Mouse (Mus musculus) kidney, postnatal 36 days (tissue): ENCODE measurements around the gene Thsd7a.

Experiments used
- DNase-seq, 2 experiments: peaks; one replicate each; pipeline ENCODE4 v3.0.0; 2021 to 2022; ENCODE audit warnings: mixed read lengths in 2 of 2

Thsd7a gene

DNA sequence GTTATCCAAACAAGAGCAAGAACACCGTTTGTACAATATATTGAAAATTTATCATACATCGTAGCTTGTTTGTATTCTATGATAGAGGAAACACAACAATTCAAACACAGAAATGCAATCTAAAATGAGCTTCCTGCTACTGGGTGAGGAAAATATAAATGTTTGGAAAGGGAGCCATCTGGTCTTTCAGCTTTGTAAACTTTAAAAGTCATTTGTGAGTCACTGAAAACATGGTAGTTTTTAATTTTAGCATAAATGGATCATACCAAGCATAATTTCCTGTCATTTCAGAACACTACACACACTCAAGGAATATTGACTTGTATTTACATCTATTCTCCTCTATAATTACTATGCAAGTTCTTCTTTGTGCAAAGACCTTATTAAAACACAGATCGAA, 363.6 kb downstream of the Thsd7a start:
- DNase-seq = no peak

DNA sequence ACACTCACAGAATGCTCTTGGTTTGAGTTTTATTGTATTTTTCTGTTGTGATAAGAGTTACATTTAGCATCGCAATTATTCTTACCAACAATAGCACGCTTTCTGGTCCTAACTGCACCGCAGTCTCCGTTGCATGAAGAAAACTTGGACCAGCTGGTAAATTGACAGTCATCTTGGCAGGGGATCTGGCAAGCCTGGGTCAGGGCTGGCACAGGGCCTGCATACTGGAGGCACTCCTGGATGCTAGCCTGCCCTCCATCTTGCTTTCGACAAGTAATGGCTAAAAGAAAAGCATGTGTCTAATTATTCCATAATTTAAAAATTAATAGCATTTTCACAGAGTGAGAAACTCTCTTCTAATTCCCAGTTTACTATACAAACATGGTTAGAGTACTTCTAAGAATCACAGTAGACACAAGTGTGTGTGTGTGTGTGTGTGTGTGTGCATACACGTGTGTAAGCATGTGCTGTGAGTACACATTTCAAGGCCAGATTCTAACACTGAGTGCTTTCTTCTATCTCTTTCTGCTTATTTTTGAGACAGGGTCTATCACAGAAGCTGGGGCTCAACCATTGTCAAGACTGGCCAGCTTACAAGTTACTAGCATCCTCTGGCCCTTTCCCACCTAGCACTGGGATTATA, 368.0 kb downstream of the Thsd7a start:
- peak; percentile 41 to 65 for DNase-seq

DNA sequence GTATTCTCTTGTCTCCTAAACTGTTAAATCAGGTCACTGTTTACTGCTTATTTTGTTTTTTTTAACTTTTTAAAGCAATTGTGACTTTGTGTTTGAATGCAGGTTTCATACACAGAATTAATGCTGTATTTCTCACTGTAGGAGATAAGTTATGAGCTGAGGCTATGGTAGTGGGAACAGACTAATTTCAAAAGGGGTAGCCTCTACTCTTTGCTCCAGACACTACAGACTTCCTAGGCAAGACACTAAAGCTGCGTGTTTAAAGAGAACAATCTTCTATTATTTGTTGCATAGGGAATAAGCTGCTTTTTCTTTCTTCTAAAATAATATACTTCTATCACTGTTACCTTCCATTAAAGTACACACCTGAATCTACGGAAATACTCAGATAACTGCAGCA, 368.5 kb downstream of the Thsd7a start:
- no peak for DNase-seq

DNA sequence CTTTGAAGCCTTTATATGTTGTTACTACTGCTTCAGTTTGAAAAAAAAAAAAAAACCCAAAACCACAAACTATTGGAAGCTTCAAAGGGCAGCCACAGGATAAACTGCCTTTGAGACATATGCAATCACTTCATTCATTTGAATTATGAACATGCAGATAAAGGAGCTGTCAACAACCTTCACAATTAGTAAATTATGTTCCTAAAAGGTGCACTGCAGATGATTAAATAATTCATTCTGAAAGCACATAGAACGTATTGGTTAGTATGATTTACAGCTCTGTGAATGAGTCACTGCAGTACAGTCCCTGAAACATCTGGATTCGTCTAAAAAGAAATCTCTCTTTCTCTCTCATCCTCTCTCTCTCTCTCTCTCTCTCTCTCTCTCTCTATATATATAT, 390.5 kb downstream of the Thsd7a start:
- no peak for DNase-seq

DNA sequence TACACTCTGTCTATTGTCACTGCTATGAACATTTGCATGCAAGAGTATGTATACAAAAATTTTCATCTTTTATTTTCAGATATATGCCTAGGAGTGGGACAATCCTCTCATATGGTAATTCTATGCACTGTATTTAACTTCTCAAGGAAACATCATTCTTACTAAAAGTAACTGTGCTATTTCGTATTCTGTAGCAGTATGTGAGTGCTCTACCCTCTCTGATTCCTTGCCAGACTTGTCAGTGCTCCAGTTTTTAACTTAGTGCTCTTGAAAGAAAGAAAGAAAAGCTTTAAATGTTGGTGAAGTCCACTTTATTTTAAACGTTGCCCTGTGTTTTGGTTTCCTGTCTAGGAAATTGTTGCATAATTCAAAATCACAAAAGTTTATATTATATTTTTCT, 395.6 kb downstream of the Thsd7a start:
- DNase-seq = no peak

DNA sequence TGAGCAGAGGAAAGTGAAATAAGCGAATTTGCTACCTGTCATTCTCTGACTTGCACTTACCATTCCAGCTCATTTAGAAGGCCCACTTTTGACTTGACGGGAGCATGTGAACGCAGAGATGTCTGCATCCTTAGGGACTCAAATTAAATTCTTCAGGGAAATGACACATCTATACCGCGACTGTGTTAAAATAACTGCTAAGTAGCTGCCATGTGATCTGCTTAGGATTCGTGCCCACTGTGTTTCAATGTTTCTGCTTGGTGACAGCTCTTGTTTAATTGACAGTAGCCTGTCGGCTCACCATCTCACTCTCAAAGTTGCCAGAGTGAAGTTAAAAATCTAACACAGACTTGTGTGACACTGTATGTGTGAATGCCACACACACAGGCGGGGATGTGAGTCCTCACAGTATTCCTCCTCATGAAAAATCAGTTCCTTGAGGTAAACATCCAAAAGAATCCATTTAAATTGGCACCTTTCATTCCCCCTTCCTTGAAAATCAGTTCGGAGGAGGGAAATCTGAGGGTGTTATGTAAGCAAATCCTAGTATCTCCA, 397.0 kb downstream of the Thsd7a start:
- DNase-seq = no peak

DNA sequence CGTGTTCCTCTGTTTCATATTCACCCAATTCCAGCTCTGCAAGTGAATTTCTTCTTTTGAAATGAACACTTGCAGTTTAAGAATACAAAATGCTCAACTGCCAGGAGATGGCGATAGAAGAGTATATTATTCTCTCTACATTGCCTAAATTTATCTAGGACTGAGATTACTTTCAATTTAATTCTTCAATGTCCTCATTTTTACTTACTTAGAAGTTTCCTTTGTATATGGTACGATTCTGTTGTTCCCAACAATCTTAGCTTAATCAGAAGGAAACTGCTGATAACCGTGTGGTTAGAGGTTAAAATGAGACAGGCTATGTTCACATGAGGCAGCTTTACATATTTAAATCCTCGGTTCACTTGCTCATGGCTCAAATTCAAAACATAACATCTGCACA, 398.5 kb downstream of the Thsd7a start:
- peak; percentile 3 to 13 for DNase-seq

DNA sequence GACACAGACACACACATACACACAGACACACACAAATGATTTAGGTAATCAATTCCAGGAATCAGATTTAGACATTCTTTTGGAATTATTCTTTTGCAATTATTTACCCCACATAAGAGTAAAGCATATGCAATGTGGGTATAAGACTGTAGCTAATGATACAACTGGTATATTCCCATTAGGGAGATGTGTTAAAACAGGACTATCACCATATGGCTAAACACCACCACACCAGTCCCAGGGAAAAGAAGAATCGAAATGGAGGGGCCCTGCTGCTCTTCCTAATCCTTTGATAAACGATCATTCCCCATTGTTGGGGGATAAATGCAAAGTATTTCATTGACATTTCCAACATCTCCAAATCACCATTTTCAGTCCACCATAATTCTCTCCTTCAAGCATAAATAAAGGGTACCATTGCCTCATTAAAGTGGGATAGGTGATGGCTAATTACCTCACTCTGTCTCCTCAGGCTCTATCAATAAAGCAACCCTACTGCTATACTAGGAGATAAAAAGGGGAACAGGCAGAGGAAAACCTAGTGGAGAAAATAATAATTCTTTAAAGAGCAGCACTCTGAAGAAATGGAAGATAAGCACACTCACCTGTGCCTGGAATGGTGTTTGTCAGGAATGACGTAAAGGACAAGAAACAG, 400.0 kb downstream of the Thsd7a start:
- DNase-seq = no peak

DNA sequence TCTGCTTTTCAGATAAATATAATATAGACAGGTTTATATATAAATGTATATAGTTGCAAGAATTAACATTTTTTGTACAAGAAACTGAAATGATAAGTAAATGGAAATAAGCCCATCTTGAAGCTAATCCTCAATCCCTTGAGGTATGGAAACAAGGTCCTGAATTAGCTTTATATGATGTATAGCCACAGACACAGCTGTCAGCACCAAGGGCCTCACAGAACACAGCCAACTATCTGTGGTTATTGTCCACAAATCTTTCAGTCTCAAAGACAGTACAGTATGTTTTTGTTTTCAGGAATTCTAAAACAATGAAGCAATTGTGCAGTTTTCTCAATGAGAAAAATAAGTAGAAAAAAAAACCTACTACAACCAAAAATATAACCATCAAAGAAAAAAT, 400.5 kb downstream of the Thsd7a start:
- DNase-seq = no peak

DNA sequence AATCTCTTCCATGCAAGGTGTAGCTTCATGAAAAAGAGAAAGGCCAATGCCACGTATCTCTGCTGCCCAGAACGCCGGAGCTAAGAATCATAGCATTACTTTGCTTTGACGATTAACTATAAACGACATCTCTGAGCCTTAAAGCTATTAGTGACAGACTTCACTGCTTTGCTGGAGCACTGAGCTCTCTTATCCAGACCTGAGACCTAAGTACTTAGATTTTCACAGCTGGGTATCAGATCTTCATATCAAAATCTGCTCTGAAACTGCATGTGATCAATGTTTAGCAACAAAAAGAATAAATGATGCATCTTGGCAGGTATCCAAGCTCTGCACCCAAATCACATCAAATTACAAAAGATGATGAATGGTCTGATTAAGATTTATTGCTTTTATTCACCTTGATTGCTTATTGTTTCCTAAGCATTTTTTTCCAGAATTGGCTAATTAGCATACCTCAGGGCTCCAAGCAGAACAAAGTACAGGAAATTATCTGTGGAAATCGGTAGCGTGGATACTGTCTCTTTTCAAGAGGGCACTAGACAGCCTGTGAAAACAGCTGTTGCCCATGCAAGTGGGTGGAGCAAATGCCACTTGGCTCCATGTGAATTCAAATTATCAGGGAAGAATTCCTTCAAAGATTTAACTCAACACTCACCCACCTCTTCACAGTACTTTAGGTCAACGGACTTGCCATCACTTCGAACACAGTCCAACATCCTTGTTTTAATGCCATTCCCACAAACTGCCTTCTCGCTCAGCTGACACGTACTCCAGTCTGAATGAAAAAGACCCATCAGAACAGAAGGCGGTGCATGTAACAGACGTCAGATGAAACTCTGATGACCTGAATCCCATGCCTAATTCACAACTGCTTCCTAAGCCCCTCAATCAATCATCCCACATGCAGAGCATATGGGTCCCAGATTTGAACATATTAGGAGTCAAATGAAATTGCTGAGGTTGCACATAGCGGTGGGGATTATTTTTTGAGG, 412.3 kb downstream of the Thsd7a start:
- no peak for DNase-seq

DNA sequence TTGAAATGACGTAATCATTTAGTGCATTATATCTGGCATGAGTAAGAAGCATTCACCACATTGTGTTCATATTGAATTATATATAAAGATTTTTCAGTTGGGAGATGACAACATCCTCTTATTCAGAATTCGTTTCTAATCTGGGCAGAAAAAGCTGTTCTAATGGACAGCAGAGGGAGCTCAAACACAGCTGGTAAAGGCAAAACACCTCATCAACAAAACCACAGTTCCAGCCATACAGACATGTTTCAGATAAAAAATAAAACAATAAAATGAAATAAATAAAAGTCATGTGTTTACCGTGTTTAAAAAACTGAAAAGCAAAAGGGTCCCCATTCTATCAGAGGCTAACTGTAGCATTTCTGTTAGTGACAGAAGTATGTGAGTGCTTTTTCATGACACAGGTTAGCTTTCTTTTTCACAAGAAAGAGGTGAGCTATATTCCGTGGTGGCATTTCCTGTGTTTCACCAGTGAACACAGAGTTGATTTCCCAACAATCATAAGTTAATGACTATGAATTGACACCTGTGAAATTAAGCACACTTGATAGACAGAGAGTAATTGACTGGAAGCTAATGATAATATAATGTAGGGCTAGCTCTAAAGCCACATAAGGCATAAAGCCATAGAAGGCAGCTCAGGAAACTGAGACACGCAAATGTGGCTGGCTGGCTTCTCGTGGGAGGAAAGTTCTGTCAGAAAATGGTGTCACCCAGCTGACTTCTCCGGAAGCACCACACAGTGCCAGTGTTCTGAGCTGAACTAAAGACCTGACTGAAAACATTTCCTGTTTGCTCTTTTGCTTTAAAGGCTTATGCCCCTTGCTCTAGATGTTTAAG, 433.9 kb downstream of the Thsd7a start:
- DNase-seq = peak; percentile 11 to 30

DNA sequence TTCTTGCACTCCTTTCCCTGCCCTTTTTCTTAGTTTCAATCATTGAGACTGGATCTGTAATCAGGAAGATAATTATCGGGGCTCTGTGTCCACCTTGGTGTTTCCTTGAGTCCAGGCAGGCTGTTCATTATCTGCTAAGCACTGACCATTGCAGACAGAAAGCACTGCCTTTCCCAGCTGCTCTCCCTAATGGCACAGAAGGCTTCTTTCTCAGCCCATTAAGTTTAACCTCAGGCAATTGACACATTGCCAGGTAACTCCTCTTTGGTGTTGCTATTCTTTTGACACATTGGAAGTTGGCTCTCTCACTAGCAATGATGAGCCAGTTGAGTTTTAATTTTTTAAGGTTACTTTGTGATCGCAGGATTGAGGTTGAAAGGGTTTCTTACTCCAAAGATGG, 441.7 kb downstream of the Thsd7a start:
- no peak for DNase-seq

DNA sequence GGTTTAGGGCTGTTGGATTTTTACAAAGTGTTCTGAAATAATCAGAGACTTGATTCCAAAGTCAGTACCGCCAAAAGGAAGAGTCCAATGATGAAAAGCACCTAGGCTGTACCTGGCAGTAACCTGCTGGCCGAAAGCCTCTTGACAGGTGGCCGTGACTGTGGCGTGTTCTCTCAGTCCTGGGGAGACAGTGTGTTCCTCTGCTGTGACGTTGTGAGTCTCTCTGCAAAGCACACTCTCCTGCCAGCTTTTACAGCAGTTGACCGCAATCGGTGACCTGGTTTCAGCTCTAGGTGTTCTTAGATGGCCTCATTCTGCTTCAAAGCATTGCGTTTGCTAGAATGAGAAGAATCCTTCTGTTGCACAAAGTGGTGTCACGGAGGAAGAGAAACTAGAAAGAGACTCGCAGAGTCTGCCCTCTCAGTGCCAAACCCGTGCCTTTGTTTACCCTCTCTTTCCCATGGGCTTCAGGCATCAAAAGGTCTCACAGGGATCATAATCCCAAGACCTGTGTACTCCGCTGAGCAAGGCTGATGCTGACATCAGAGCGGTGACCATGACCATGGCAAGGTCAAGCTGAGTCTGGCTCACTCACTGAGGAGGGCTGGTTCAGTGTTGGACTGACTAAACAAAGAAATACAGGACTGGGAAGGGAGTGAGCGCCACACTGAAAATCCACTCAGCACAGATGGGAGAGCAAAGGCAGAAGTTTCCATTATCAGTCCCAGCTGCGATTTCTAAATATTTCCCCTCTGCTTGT, 486.4 kb downstream of the Thsd7a start:
- DNase-seq = no peak
